Mouse (Mus musculus) forebrain, embryonic 14.5 days (tissue): ENCODE data around the gene Sema5a. TPM values are rescaled to one million over a fixed set of nuclear protein-coding genes. Genes with fewer than 3 reads are reported as not detected.

Experiments used
- ATAC-seq: fragments of 200-750 bp; cut with Nextera tagmentation; 2 replicates; pipeline ENCODE4 v1.8.0; 2017; ENCODE audit warnings: mild to moderate bottlenecking, moderate library complexity
- DNase-seq: peaks from one replicate; pipeline ENCODE4 v3.0.0-alpha.2; 2015; ENCODE audit warnings: low spot score
- H3K27ac ChIP-seq: fragments of 300-500 bp; sonication (generic); 2 replicates; pipeline ENCODE4 v1.5.1; 2014; ENCODE audit warnings: low read depth, mild to moderate bottlenecking, control low read depth, low read length, moderate library complexity
- H3K27me3 ChIP-seq: fragments of 300-500 bp; sonication (generic); replicated peaks from 2 replicates; pipeline ENCODE4 v1.6.1; 2014; ENCODE audit warnings: low read length, control low read depth, mixed read lengths; ENCODE audit not compliant: control insufficient read depth, insufficient read depth
- H3K36me3 ChIP-seq: fragments of 300-500 bp; sonication (generic); 2 replicates; pipeline ENCODE4 v1.6.1; 2014; ENCODE audit warnings: low read length, control low read depth; ENCODE audit not compliant: control insufficient read depth, insufficient read depth
- H3K4me1 ChIP-seq: fragments of 300-500 bp; sonication (generic); 2 replicates; pipeline ENCODE4 v1.6.1; 2014; ENCODE audit warnings: antibody characterized with exemption, low read length, control low read depth; ENCODE audit not compliant: control insufficient read depth, insufficient read depth
- H3K4me2 ChIP-seq: fragments of 300-500 bp; sonication (generic); 2 replicates; pipeline ENCODE4 v1.6.1; 2014; ENCODE audit warnings: mild to moderate bottlenecking, control low read depth, low read length
- H3K4me3 ChIP-seq: fragments of 300-500 bp; sonication (generic); 2 replicates; pipeline ENCODE4 v1.5.1; 2014; ENCODE audit warnings: low read depth, low read length, control low read depth
- H3K9ac ChIP-seq: fragments of 300-500 bp; sonication (generic); 2 replicates; pipeline ENCODE4 v1.6.1; 2014; ENCODE audit warnings: mild to moderate bottlenecking, low read length, control low read depth, moderate library complexity
- H3K9me3 ChIP-seq: fragments of 300-500 bp; sonication (generic); replicated peaks from 2 replicates; pipeline ENCODE4 v1.6.1; 2016; ENCODE audit warnings: low read length, control low read depth, mixed read lengths; ENCODE audit not compliant: control insufficient read depth
- WGBS: fragments of 180-500 bp; shearing (Covaris S2); extraction: QIAGEN DNeasy Blood & Tissue Kit; methylation state at CpG from one replicate; pipeline ENCODE4 v1.1.7; 2014; 5-methylcytosine and 5-hydroxymethylcytosine counted together
- polyA plus RNA-seq: library from polyadenylated mRNA; unstranded; fragments of >200 nt; fragmentation: Nextera tagmentation; extraction: Ambion mirVana; gene quantifications from 2 replicates; pipeline ENCODE4 v1.2.1, GENCODE M21; 2014

Sema5a gene
- polyA plus RNA-seq, 1 experiment from 2014 or later: 10.1 TPM

DNA sequence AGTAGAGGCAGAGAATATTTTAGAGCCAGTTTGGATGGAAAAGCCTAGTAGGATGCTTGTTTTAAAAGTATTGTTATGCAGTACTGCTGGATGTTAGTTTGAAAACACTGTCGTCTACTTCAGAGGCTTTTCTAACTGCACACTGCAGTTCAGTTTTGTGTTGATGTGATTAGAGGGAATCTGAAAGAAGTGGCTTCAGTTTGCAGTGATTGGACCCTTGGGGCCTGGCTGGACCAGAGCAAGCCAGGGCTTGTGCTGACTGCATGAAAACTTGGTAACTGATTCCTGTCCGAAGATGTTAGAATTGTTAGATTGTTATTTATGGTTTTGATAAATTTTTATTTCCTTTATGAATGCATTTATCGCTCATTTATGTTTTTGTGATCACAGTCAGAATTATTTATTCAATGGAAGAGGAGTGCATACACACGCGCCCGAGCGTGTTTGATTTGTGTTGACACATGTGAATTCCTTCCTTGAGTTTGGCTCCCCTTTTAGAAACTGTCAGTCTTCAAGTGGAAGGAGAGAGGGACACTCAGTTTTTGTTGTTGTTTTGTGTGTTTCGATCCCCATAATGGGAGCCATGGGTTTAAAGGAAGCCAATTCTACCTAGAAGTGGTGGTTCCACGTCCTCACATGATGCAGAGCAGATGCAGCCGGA is 85.2 kb downstream of the Sema5a start:
- H3K9me3 ChIP-seq: no peaks in the 10 kb centered on the region
- no peak overlapping the region for H3K4me2 ChIP-seq
- peak overlapping the region; percentile 52; the same call in 1 of the 2 replicates for H3K27ac ChIP-seq
- ATAC-seq (no peak), DNase-seq (no peak)
- H3K36me3 ChIP-seq: no peaks in the 10 kb centered on the region
- 0 out of 2 replicates have a peak overlapping the region, but pooled peaks have one; percentile 3 for H3K9ac ChIP-seq
- no peak overlapping the region for H3K4me3 ChIP-seq
- H3K27me3 ChIP-seq: no peaks in the 10 kb centered on the region
- H3K4me1 ChIP-seq: peaks cover 23% of the 10 kb centered on the region
- 64% methylated on average over 10 of the region's 10 CpGs for WGBS

DNA sequence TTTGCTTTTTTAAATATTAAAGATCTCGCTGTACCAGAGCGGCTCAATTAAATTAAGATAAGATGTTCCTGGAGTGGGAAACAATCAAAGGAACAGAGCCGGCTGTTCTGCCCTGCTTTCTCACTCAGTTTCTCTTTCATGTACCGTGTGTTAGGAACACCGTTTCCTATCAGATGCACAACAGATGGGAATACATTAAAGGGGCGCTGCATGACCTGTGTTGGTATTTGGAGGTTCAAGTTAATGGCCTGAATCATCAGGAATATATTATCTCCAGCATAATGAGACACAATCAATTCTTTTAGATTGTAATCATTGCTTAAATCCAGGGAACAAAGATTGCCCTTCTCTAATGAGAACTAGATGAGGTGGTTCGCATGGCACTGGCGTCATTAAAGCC is 85.8 kb downstream of the Sema5a start:
- Histone ChIP-seq H3K36me3 (no peaks in the 10 kb centered on the region), H3K4me1 (peaks cover 23% of the 10 kb centered on the region), H3K27ac (peak overlapping the region; percentile 39; the same call in 1 of the 2 replicates), H3K4me2 (peak overlapping the region; percentile 9; the same call in 1 of the 2 replicates), H3K27me3 (no peaks in the 10 kb centered on the region), H3K4me3 (no peak overlapping the region), H3K9ac (no peak overlapping the region), H3K9me3 (no peaks in the 10 kb centered on the region)
- peak; percentile 36 for DNase-seq
- no peak; the same call in 1 of the 2 replicates for ATAC-seq
- 19% methylated on average over 8 of the region's 8 CpGs for WGBS

DNA sequence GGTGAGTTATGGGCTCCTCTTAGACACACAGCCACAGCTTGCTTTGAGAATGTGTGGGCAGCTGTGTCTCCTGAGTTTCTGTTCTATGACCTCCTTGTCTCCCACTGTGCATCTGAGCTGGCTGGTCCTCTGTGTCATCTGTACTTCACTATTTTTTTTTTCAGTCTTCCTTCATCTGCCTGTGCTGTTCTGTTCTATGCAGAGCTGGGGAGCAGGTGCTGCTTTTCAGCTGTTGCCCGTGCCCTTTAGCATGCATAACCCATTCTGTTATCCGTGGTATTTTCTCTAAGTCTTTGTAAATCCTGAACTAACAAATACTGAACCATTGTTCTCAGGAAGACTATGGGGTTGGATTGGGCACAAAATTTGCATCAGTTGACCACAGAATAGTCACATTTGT is 86.4 kb downstream of the Sema5a start:
- no peaks in the 10 kb centered on the region for H3K27me3 ChIP-seq
- 38% methylated on average over 2 of the region's 2 CpGs for WGBS
- H3K4me3 ChIP-seq: no peak overlapping the region
- H3K4me2 ChIP-seq: no peak overlapping the region
- no peak overlapping the region for H3K9ac ChIP-seq
- H3K36me3 ChIP-seq: no peaks in the 10 kb centered on the region
- DNase-seq (no peak), ATAC-seq (peak; percentile 44; the same call in 1 of the 2 replicates)
- peak overlapping the region; percentile 39 for H3K27ac ChIP-seq
- H3K9me3 ChIP-seq: no peaks in the 10 kb centered on the region
- H3K4me1 ChIP-seq: peaks cover 23% of the 10 kb centered on the region

DNA sequence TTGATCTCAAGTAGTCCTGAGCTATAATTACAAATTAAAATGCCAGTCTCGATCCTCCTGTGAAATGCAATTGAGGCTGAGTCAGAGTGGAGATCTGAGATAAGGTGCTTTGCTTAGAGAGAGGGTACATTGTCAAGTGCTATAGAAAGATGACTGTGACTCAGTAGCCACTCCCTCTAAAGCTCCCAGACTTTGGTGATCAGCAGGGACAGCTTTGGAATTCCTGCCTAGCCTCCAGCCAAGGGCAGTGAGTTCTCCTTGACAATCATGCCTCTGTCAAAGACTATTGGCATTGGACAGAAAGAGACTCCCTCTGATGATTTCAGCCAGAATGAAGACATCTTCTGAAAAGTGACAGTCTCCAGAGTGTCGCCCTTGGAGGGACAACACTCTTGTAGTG is 88.8 kb downstream of the Sema5a start:
- Histone ChIP-seq H3K9me3 (no peaks in the 10 kb centered on the region), H3K4me3 (no peak overlapping the region), H3K27ac (no peak overlapping the region), H3K27me3 (no peaks in the 10 kb centered on the region), H3K9ac (no peak overlapping the region), H3K4me1 (peaks cover 25% of the 10 kb centered on the region), H3K36me3 (no peaks in the 10 kb centered on the region), H3K4me2 (no peak overlapping the region)
- ATAC-seq: no peak
- DNase-seq: no peak
- 89% methylated on average over 2 of the region's 2 CpGs for WGBS

GRCm38 (mm10) chr15:32337810-32338209 is 93.2 kb downstream of the Sema5a start:
- WGBS: 95% methylated on average over 3 of the region's 3 CpGs
- no peak overlapping the region for H3K4me2 ChIP-seq
- no peak overlapping the region for H3K27ac ChIP-seq
- no peaks in the 10 kb centered on the region for H3K36me3 ChIP-seq
- ATAC-seq: no peak
- H3K4me3 ChIP-seq: no peak overlapping the region
- 0 out of 2 replicates have a peak, but pooled peaks cover 11% of the 10 kb centered on the region for H3K4me1 ChIP-seq
- no peak for DNase-seq
- H3K27me3 ChIP-seq: no peaks in the 10 kb centered on the region
- H3K9ac ChIP-seq: no peak overlapping the region
- H3K9me3 ChIP-seq: no peaks in the 10 kb centered on the region

- Histone ChIP-seq H3K4me2 (no peak overlapping the region), H3K27me3 (no peaks in the 10 kb centered on the region), H3K27ac (no peak overlapping the region), H3K4me3 (no peak overlapping the region), H3K9ac (no peak overlapping the region), H3K4me1 (0 out of 2 replicates have a peak, but pooled peaks cover 11% of the 10 kb centered on the region), H3K9me3 (no peaks in the 10 kb centered on the region), H3K36me3 (no peaks in the 10 kb centered on the region)
- ATAC-seq: peak; percentile 46; the same call in 1 of the 2 replicates
- WGBS: 53% methylated on average over 3 of the region's 3 CpGs
- DNase-seq: no peak
Observed at GRCm38 (mm10) chr15:32338721-32339290, 94.2 kb downstream of the Sema5a start.

- 47% methylated on average over 5 of the region's 5 CpGs for WGBS
- DNase-seq: no peak
- H3K9me3 ChIP-seq: no peaks in the 10 kb centered on the region
- no peaks in the 10 kb centered on the region for H3K27me3 ChIP-seq
- no peak overlapping the region for H3K27ac ChIP-seq
- H3K4me3 ChIP-seq: no peak overlapping the region
- H3K36me3 ChIP-seq: no peaks in the 10 kb centered on the region
- 0 out of 2 replicates have a peak, but pooled peaks cover 11% of the 10 kb centered on the region for H3K4me1 ChIP-seq
- ATAC-seq: no peak
- H3K9ac ChIP-seq: no peak overlapping the region
- H3K4me2 ChIP-seq: no peak overlapping the region
Observed at GRCm38 (mm10) chr15:32339426-32339825, 94.8 kb downstream of the Sema5a start.

- no peak overlapping the region for H3K9ac ChIP-seq
Observed at GRCm38 (mm10) chr15:32341423-32341822, 96.8 kb downstream of the Sema5a start.

GRCm38 (mm10) chr15:32343544-32343943 is 98.9 kb downstream of the Sema5a start:
- Histone ChIP-seq H3K4me3 (no peak overlapping the region), H3K36me3 (no peaks in the 10 kb centered on the region), H3K4me2 (no peak overlapping the region), H3K4me1 (0 out of 2 replicates have a peak, but pooled peaks cover 8% of the 10 kb centered on the region), H3K27ac (no peak overlapping the region), H3K9ac (no peak overlapping the region), H3K27me3 (no peaks in the 10 kb centered on the region), H3K9me3 (no peaks in the 10 kb centered on the region)
- ATAC-seq (no peak), DNase-seq (no peak)
- WGBS: 96% methylated on average over 5 of the region's 5 CpGs

More at GRCm38 (mm10) chr15:32341423-32341822, 96.8 kb downstream of the Sema5a start:
- Histone ChIP-seq H3K4me1 (0 out of 2 replicates have a peak, but pooled peaks cover 11% of the 10 kb centered on the region), H3K4me3 (no peak overlapping the region), H3K36me3 (no peaks in the 10 kb centered on the region), H3K27ac (no peak overlapping the region), H3K9me3 (no peaks in the 10 kb centered on the region), H3K4me2 (no peak overlapping the region), H3K27me3 (no peaks in the 10 kb centered on the region)
- 35% methylated on average over 2 of the region's 2 CpGs for WGBS
- ATAC-seq (no peak), DNase-seq (no peak)
